Mouse (Mus musculus) myocyte (in vitro differentiated cells): ENCODE results near the gene Dgkd.

Experiments
- MYOG ChIP-seq, 3 experiments: IDR thresholded peaks; one replicate each; pipeline ENCODE4 v1.6.1; 2011; ENCODE audit warnings: control low read depth in 2 of 3, low read depth in 2 of 3, mild to moderate bottlenecking in 2 of 3; ENCODE audit not compliant: insufficient read length in 2 of 3, control insufficient read depth in 1 of 3, insufficient read depth in 1 of 3
- TCF3 ChIP-seq: IDR thresholded peaks from one replicate; pipeline ENCODE4 v1.6.1; 2011; ENCODE audit warnings: low read depth, control low read depth; ENCODE audit not compliant: insufficient read length
- USF1 ChIP-seq: IDR thresholded peaks from one replicate; pipeline ENCODE4 v1.6.1; 2011; ENCODE audit warnings: low read depth, mild to moderate bottlenecking, control low read depth, moderate library complexity

DNA sequence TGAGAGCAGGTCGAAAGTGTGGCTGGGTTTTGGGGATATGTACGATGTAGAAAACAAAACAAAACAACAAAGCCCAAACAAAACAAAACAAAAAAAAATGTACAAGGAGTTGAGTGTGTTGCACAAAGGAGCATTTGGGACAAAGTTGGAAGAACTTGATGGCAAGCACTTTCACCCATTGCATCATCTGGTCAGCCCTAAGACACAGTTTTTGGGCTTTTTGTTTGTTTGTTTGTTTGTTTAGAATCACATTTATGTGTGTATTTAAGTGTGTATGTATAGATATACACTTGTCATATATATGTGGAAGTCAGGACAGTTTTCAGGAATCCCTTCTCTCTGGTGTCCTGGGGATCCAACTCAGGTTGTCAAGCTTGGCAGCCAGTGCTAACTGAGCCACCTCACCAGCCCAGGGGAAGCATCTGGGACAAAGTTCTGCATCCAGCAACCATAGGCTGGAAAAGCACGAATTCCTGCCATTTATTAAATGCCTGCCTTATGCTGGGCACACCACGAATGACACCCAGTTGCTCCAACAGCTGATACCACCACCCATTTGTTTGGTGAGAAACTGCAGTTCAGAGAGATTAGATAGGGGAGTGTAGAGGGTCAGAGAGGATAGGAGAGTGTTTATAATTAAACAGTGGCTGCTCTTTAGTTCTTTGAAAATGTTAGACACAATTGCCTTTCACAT lies 5.5 kb upstream of the Dgkd start:
- no peak for TF ChIP-seq USF1
- TF ChIP-seq TCF3 = peak; percentile 54
- TF ChIP-seq MYOG (IDR thresholded peaks at IDR 0.05; ENCODE audit: control insufficient read depth in 1 of 3, insufficient read depth in 1 of 3, insufficient read length in 2 of 3, low read depth in 2 of 3) = peak in 2 of 3 experiments; percentile 77 to 87
